Mouse (Mus musculus) left cerebral cortex, adult 8-10 months (tissue): ENCODE measurements around the gene Hoxb5. TPM values are rescaled to one million over a fixed set of nuclear protein-coding genes. Genes with fewer than 3 reads are reported as not detected.

Experiments
- DNase-seq, 2 experiments: peaks; one replicate each; pipeline ENCODE4 v3.0.0; 2022; ENCODE audit warnings: low spot score in 2 of 2
- total RNA-seq, 4 experiments: library from RNA; stranded (reverse); gene quantifications; 2 replicates each; pipeline ENCODE4 v1.2.4; 2022

The Hoxb5 gene
- total RNA-seq, 4 experiments from 2014 or later: not detected

- peak in 1 of 2 experiments; percentile 51 for DNase-seq
These were observed 1.3 kb upstream of the Hoxb5 start for GRCm38 (mm10) chr11:96301837-96302236.

GRCm38 (mm10) chr11:96302381-96303150, 570 bp upstream of the Hoxb5 start:
- no peak for DNase-seq

GRCm38 (mm10) chr11:96304381-96305195, 1.5 kb downstream of the Hoxb5 start:
- DNase-seq: no peak

DNA sequence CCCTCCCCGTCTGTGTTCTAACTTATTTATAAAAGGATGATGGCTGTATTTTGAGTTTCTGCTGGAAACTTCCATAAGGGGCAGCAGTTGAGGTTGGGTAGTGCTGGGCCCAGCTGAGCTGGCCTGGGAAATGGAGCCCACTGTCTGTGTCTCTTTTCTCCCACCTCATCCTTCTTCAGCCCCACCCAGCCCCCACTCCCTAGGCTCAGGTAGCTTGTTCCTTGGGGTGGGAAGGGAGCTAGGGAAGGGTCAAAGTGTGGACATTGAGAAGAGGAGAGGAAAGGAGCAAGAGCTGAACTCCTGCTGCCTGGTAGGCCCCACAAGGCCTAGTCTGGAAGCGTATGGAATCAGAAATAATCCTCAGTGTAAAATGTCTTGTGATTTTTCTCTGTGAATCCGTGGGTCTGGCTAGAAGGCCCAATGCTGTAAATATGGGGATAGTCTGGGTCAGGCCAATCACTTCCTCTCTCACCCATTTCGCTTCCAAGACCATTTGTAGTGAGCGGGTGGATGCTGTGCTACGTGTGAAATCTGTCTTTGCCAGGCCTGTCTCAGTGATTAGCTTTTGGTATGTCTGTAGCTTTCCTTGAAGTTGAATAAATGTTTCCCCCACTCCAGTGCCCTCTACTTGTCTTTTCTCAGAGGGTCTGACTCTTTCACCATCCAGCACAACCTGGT, 2.5 kb downstream of the Hoxb5 start:
- DNase-seq: no peak

- no peak for DNase-seq
These were observed 3.2 kb downstream of the Hoxb5 start for GRCm38 (mm10) chr11:96306183-96306907.

GRCm38 (mm10) chr11:96306908-96307269, 3.8 kb downstream of the Hoxb5 start:
- no peak for DNase-seq

- no peak for DNase-seq
These were observed 5.6 kb downstream of the Hoxb5 start for GRCm38 (mm10) chr11:96308763-96309162.

DNA sequence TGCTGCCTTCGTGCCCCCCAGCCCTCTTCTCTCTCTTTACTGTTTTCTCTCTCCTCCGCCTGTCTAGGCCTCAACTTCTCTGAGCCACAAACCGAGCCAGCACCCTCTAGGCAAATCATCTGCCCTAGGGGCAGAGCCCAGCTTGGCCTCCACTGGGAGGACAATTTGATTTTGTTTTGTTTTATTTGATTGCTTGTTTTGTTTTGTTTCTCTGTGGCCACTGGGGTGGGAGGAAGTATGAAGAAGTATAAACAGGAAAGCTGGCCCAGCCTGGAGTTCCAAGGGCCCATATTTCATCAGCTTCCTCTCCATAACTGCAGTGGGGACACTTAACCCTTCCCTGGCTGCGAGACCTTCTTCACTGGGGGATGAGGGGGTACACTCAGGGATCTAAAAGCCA, 6.2 kb downstream of the Hoxb5 start:
- no peak for DNase-seq

- no peak for DNase-seq
These were observed 7.2 kb downstream of the Hoxb5 start for GRCm38 (mm10) chr11:96310183-96310938.

DNA sequence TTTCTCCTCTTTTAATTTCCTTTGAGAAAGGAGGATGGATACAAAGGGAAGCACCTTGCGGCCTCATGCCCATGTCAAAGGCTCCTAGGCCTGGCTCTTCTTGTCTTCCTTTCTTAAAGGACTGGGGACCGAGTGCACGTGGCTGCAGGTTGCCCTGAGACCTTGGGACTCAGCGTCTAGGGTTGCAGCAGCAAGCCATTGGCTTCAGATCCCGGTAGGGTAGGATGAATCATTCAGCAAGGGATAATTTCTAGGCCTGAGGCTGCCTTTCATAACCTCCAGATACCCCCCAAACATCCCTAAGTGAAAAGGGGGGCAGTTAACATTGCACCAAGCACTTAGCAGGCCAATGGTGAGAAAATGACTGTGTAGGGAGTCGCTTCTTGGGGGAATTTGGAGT, 8.0 kb downstream of the Hoxb5 start:
- DNase-seq: no peak

GRCm38 (mm10) chr11:96311520-96312417, 8.6 kb downstream of the Hoxb5 start:
- DNase-seq: no peak

- no peak for DNase-seq
These were observed 10.0 kb downstream of the Hoxb5 start for GRCm38 (mm10) chr11:96313134-96313533.

DNA sequence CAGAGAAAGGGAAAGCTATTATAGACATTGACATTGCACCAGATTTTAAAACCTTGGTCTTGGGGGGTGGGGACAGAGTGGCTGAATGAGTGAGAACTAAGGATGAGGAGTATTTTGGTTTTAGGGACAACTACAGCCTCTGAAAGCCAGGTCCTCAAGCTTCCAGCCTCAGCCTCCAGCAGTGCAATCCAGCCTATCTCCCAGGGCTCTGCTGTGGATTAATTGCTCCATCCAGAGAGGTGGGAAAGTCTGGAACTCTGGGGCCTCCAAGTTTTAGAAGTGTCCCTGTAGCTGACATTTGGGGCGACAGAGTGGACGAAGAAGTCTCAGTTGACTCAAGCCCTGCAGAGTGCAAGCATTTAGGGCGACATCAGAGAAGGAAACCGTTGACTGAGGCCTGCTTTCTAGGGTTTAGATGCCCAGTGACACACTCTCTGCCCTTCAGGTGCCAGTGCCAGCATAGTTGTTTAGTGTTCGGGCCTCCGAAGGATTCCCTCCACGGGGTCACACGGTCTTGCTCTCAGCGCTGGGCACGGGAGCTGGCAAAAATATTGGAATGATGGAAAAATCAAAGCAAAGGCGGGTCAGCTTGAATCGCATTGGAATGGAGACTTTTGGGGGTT, 10.8 kb downstream of the Hoxb5 start:
- no peak for DNase-seq

DNA sequence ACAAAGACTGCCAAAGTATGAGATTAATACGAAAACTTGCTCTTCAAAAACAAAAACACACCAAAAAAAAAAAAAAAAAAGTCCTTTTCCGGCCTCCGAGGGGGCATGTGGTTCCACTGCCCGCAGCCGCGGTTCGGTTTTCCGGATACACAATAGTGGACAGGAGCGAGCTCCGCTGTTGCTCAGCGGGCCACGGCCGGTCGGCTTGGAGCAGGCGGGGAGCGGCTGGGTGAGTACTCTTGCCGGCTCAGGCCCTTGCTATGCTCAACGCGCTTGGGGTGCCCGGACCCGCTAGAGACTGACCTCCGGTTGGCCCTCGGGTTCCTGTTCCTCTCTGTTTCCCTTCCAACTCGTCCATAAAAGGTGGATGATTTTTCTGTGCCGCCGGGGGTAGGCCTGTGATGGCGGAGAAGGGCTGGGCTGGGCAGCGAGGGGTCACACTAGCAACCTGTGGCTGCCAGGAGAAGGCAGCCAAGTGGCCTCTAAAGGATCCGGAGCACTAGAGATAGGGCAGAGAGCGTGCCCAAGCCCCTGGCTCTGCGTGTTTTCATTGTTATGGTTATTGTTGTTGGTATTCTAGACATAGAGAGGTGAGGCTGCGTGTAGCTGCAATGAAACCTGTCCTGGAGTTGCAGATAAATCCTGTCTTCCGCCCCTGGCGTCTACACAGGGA, 11.7 kb downstream of the Hoxb5 start:
- DNase-seq: no peak

- DNase-seq: no peak
These were observed 12.2 kb downstream of the Hoxb5 start for GRCm38 (mm10) chr11:96315344-96315681.

DNA sequence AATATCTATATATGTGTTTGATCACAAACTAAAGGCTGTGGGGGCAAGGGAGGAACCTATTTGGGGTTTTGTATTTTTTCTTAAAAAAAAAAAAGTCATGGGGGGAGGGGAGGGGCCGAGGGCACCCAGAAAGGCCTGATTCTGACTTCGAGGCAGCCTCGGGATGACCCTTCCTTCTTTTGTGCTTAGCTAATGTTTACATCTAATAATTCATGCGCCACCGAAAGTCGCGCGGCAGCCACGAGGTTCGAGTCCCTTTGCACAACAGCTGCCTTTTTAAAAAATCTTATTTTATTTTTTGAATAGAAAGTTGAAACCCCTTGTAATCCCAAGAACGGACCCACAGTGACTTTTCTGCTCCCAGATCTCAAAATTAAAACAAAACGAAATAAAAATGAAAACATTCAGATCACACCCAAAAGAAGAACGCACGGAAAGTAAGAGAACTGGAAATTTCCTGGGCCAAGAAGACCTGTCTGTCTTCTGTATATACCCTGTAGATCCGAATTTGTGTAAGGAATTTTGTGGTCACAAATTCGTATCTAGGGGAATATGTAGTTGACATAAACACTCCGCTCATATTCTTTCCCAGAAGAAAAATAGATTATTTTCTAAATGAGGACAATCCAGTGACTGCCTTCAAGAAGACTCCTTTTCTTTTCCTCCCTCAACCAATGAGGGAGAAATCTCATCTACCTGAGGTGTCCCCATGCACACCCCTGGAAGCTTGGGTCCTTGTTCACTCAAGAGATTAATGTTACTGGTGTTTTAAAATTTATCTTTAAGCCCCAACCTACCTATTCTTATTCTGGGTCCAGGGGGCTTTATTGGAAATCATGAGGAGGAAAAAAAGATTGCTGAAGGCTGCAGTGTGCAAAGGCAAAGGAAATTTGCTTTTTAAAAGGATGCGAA, 13.8 kb downstream of the Hoxb5 start:
- no peak for DNase-seq

DNA sequence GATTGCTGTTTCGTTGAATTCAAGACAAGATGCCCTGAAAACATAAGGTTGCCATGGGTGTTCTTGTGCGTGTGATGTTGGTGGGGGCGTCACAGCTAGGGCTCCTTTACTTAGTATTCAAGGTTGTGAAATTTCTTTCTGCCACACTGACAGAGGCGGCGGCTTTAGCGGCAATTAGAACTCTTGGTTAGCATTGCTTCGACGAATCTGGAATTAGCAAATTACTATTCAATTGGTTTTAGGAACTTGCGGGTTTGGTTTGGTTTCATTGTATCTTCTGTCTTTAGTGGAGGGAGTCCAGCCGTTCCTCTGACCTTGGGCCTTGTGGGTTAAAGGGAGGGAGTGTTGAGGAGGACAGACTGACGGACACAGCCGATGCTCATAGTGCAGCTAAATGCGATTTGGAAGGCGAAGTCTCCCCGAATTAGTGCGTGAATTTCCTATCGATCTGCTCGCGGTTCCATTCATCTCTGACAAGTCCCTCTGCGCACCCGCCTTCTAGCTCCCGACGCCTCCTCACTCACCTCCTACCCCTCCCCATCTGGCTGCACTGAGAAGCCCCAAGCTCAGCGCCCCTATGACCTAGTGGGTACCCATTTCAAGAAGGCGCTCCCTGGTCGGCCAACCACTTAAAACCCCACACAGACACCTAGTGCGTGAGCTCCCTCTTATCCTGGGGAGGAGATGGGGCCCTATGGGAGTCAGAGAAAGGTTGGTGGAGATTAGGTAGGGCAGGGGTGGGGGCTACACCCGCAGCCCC, 14.7 kb downstream of the Hoxb5 start, which contains the start of gene Hoxb4:
Gene Hoxb4, plus strand, starts transcription at position 660 of the 760 bp plus-strand sequence.
- DNase-seq: no peak
